Mouse (Mus musculus) limb, embryonic 12.5 days (tissue): ENCODE measurements around the gene Vmn1r44. TPM values are rescaled to one million over a fixed set of nuclear protein-coding genes. Genes with fewer than 3 reads are reported as not detected.

Experiments
- polyA plus RNA-seq: library from polyadenylated mRNA; unstranded; fragments of >200 nt; fragmentation: Nextera tagmentation; extraction: Ambion mirVana; gene quantifications from 2 replicates; pipeline ENCODE4 v1.2.1, GENCODE M21; 2016

Vmn1r44 gene
- polyA plus RNA-seq, 1 experiment from 2014 or later: not detected

Other genes with a start within 250 kb of the Vmn1r44 start
- gene Txnrd3, start 239.7 kb upstream of the Vmn1r44 start, polyA plus RNA-seq: 10.3 and 10.8 TPM in 2 replicates
- not detected in 2 replicates for gene Vmn1r40, start 176.1 kb upstream of the Vmn1r44 start, polyA plus RNA-seq
- not detected in 2 replicates for gene Vmn1r41, start 142.9 kb upstream of the Vmn1r44 start, polyA plus RNA-seq
- not detected in 2 replicates for gene Vmn1r42, start 7.2 kb upstream of the Vmn1r44 start, polyA plus RNA-seq
- not detected in 2 replicates for gene Vmn1r43, start 7.2 kb upstream of the Vmn1r44 start, polyA plus RNA-seq
- not detected in 2 replicates for gene Vmn1r45, start 56.9 kb downstream of the Vmn1r44 start, polyA plus RNA-seq
- not detected in 2 replicates for gene Vmn1r46, start 85.7 kb downstream of the Vmn1r44 start, polyA plus RNA-seq
- not detected in 2 replicates for gene Vmn1r47, start 132.5 kb downstream of the Vmn1r44 start, polyA plus RNA-seq
- not detected in 2 replicates for gene Vmn1r48, start 153.2 kb downstream of the Vmn1r44 start, polyA plus RNA-seq
- not detected in 2 replicates for gene Vmn1r49, start 194.8 kb downstream of the Vmn1r44 start, polyA plus RNA-seq
- not detected in 2 replicates for gene Vmn1r50, start 217.8 kb downstream of the Vmn1r44 start, polyA plus RNA-seq
- gene Vmn1r51, start 238.9 kb downstream of the Vmn1r44 start, polyA plus RNA-seq: not detected in 2 replicates